Mouse (Mus musculus): ENCODE results near the gene Ssh1. TPM values are rescaled to one million over a fixed set of nuclear protein-coding genes. Genes with fewer than 3 reads are reported as not detected.

Gene Ssh1
- polyA plus RNA-seq, 1 experiment from 2014 or later: 17.2 TPM

- H3K4me3 ChIP-seq (replicated peaks): no peak overlapping the region
- no peaks in the 10 kb centered on the region for H3K27me3 ChIP-seq
- H3K9me3 ChIP-seq: no peaks in the 10 kb centered on the region
- ATAC-seq: no peak
- H3K4me1 ChIP-seq (replicated peaks): peaks cover 40% of the 10 kb centered on the region
- no peak overlapping the region for H3K27ac ChIP-seq
- H3K9ac ChIP-seq (replicated peaks): no peak overlapping the region
- H3K4me2 ChIP-seq (replicated peaks): no peak overlapping the region
- peaks cover 14% of the 10 kb centered on the region; the same call in 1 of the 2 replicates for H3K36me3 ChIP-seq
- 68% methylated on average over 9 of the region's 9 CpGs for WGBS
These were observed 18.0 kb downstream of the Ssh1 start for GRCm38 (mm10) chr5:113975538-113976215.

GRCm38 (mm10) chr5:113974576-113974975 lies 19.1 kb downstream of the Ssh1 start:
- Histone ChIP-seq H3K4me3 (replicated peaks) (no peak overlapping the region), H3K9ac (replicated peaks) (peak overlapping the region; percentile 43), H3K4me1 (replicated peaks) (peaks cover 40% of the 10 kb centered on the region), H3K27ac (peak overlapping the region; percentile 36; the same call in 1 of the 2 replicates), H3K36me3 (peaks cover 22% of the 10 kb centered on the region), H3K4me2 (replicated peaks) (no peak overlapping the region), H3K9me3 (no peaks in the 10 kb centered on the region), H3K27me3 (no peaks in the 10 kb centered on the region)
- WGBS: 57% methylated on average over 15 of the region's 15 CpGs
- ATAC-seq: no peak

GRCm38 (mm10) chr5:113973790-113974189 lies 19.9 kb downstream of the Ssh1 start:
- H3K36me3 ChIP-seq: peaks cover 30% of the 10 kb centered on the region
- ATAC-seq: no peak
- H3K9me3 ChIP-seq: no peaks in the 10 kb centered on the region
- H3K27me3 ChIP-seq: no peaks in the 10 kb centered on the region
- peaks cover 40% of the 10 kb centered on the region for H3K4me1 ChIP-seq (replicated peaks)
- 94% methylated on average over 8 of the region's 8 CpGs for WGBS
- H3K9ac ChIP-seq (replicated peaks): no peak overlapping the region
- H3K4me2 ChIP-seq (replicated peaks): no peak overlapping the region
- H3K4me3 ChIP-seq (replicated peaks): no peak overlapping the region
- H3K27ac ChIP-seq: no peak overlapping the region

GRCm38 (mm10) chr5:113972589-113973515 lies 20.8 kb downstream of the Ssh1 start:
- Histone ChIP-seq H3K9ac (replicated peaks) (0 out of 2 replicates have a peak overlapping the region, but pooled peaks have one; percentile 10), H3K4me2 (replicated peaks) (peak overlapping the region; percentile 29), H3K9me3 (no peaks in the 10 kb centered on the region), H3K4me3 (replicated peaks) (no peak overlapping the region), H3K27me3 (no peaks in the 10 kb centered on the region), H3K4me1 (replicated peaks) (peaks cover 40% of the 10 kb centered on the region), H3K36me3 (peaks cover 33% of the 10 kb centered on the region), H3K27ac (peak overlapping the region; percentile 64)
- ATAC-seq: peak; percentile 50; the same call in 1 of the 2 replicates
- 20% methylated on average over 18 of the region's 18 CpGs for WGBS

- no peak overlapping the region for H3K4me3 ChIP-seq (replicated peaks)
- peaks cover 40% of the 10 kb centered on the region for H3K4me1 ChIP-seq (replicated peaks)
- no peaks in the 10 kb centered on the region for H3K9me3 ChIP-seq
- ATAC-seq: no peak
- 78% methylated on average over 10 of the region's 10 CpGs for WGBS
- no peak overlapping the region for H3K27ac ChIP-seq
- peaks cover 35% of the 10 kb centered on the region for H3K36me3 ChIP-seq
- no peak overlapping the region for H3K9ac ChIP-seq (replicated peaks)
- H3K4me2 ChIP-seq (replicated peaks): no peak overlapping the region
- no peaks in the 10 kb centered on the region for H3K27me3 ChIP-seq
These were observed 22.2 kb downstream of the Ssh1 start for GRCm38 (mm10) chr5:113971434-113971960.

- Histone ChIP-seq H3K4me1 (replicated peaks) (peaks cover 13% of the 10 kb centered on the region), H3K27me3 (no peaks in the 10 kb centered on the region), H3K4me2 (replicated peaks) (no peak overlapping the region), H3K9me3 (no peaks in the 10 kb centered on the region), H3K27ac (no peak overlapping the region), H3K9ac (replicated peaks) (no peak overlapping the region), H3K36me3 (peaks cover 66% of the 10 kb centered on the region), H3K4me3 (replicated peaks) (no peak overlapping the region)
- ATAC-seq: no peak
- WGBS: 44% methylated on average over 11 of the region's 11 CpGs
These were observed 25.3 kb downstream of the Ssh1 start for GRCm38 (mm10) chr5:113968371-113968770.

GRCm38 (mm10) chr5:113966452-113967150 lies 27.1 kb downstream of the Ssh1 start:
- Histone ChIP-seq H3K4me1 (replicated peaks) (no peaks in the 10 kb centered on the region), H3K27ac (no peak overlapping the region), H3K9me3 (no peaks in the 10 kb centered on the region), H3K4me2 (replicated peaks) (no peak overlapping the region), H3K27me3 (no peaks in the 10 kb centered on the region), H3K36me3 (peaks cover 68% of the 10 kb centered on the region), H3K9ac (replicated peaks) (no peak overlapping the region), H3K4me3 (replicated peaks) (no peak overlapping the region)
- 95% methylated on average over 13 of the region's 13 CpGs for WGBS
- ATAC-seq: no peak

- H3K4me1 ChIP-seq (replicated peaks): no peaks in the 10 kb centered on the region
- H3K27ac ChIP-seq: no peak overlapping the region
- H3K36me3 ChIP-seq: peaks cover 76% of the 10 kb centered on the region
- H3K27me3 ChIP-seq: no peaks in the 10 kb centered on the region
- H3K9ac ChIP-seq (replicated peaks): no peak overlapping the region
- 97% methylated on average over 7 of the region's 7 CpGs for WGBS
- H3K9me3 ChIP-seq: no peaks in the 10 kb centered on the region
- ATAC-seq: no peak
- H3K4me2 ChIP-seq (replicated peaks): no peak overlapping the region
- H3K4me3 ChIP-seq (replicated peaks): no peak overlapping the region
These were observed 28.0 kb downstream of the Ssh1 start for GRCm38 (mm10) chr5:113965659-113966185.

GRCm38 (mm10) chr5:113964972-113965371 lies 28.7 kb downstream of the Ssh1 start:
- WGBS: 92% methylated on average over 14 of the region's 14 CpGs
- Histone ChIP-seq H3K27ac (no peak overlapping the region), H3K4me3 (replicated peaks) (no peak overlapping the region), H3K36me3 (peaks cover 76% of the 10 kb centered on the region), H3K4me2 (replicated peaks) (no peak overlapping the region), H3K27me3 (no peaks in the 10 kb centered on the region), H3K4me1 (replicated peaks) (no peaks in the 10 kb centered on the region), H3K9ac (replicated peaks) (no peak overlapping the region), H3K9me3 (no peaks in the 10 kb centered on the region)
- ATAC-seq: no peak

- H3K9me3 ChIP-seq: no peaks in the 10 kb centered on the region
- H3K9ac ChIP-seq (replicated peaks): no peak overlapping the region
- H3K4me1 ChIP-seq (replicated peaks): 0 out of 2 replicates have a peak, but pooled peaks cover 6% of the 10 kb centered on the region
- no peak overlapping the region for H3K4me2 ChIP-seq (replicated peaks)
- H3K27me3 ChIP-seq: no peaks in the 10 kb centered on the region
- 76% methylated on average over 7 of the region's 7 CpGs for WGBS
- no peak overlapping the region for H3K27ac ChIP-seq
- H3K4me3 ChIP-seq (replicated peaks): no peak overlapping the region
- peaks cover 61% of the 10 kb centered on the region for H3K36me3 ChIP-seq
- no peak for ATAC-seq
These were observed 31.9 kb downstream of the Ssh1 start for GRCm38 (mm10) chr5:113961776-113962175.

GRCm38 (mm10) chr5:113960416-113960815 lies 33.3 kb downstream of the Ssh1 start:
- Histone ChIP-seq H3K27ac (no peak overlapping the region), H3K9me3 (no peaks in the 10 kb centered on the region), H3K27me3 (no peaks in the 10 kb centered on the region), H3K9ac (replicated peaks) (no peak overlapping the region), H3K36me3 (peaks cover 51% of the 10 kb centered on the region), H3K4me3 (replicated peaks) (no peak overlapping the region), H3K4me2 (replicated peaks) (no peak overlapping the region), H3K4me1 (replicated peaks) (0 out of 2 replicates have a peak, but pooled peaks cover 6% of the 10 kb centered on the region)
- 72% methylated on average over 8 of the region's 8 CpGs for WGBS
- no peak for ATAC-seq

Data from midbrain, embryonic 13.5 days (tissue).